Mouse (Mus musculus): ENCODE measurements at regions not wholly inside any gene's neighbourhood (a gene's known extent, or its start where the extent isn't known, plus 50 kb on each side); places are given as distances from the start of the nearest gene placed in this dataset.

- TF ChIP-seq FLI1 (IDR thresholded peaks at IDR 0.05; ENCODE audit: low read length) (no peak), GATA1 (IDR thresholded peaks at IDR 0.05; ENCODE audit: borderline replicate concordance, low read length) (no peak)
Measured at GRCm38 (mm10) chr4:12801186-12801585, 629.4 kb upstream of the Fam92a start.

Data from megakaryocyte, embryonic 14.5 days (primary cell).